Mouse (Mus musculus) liver, embryonic 14.5 days (tissue): ENCODE measurements around the gene Defa17. TPM values are rescaled to one million over a fixed set of nuclear protein-coding genes. Genes with fewer than 3 reads are reported as not detected.
"Not testable (repeated sequence)": the region's sequence is repeated elsewhere in the genome, so short reads cannot be mapped to it uniquely, and the experiment has no call there.

Experiments
- ATAC-seq: fragments of 200-750 bp; cut with Nextera tagmentation; 2 replicates; pipeline ENCODE4 v1.8.0; 2017; ENCODE audit warnings: moderate number of reproducible peaks, mild to moderate bottlenecking, moderate library complexity; ENCODE audit not compliant: insufficient read depth
- DNase-seq, 3 experiments: peaks; one replicate each; pipeline ENCODE4 v3.0.0-alpha.2; 2012 to 2013; ENCODE audit warnings: low read depth in 3 of 3, low spot score in 3 of 3
- H3K27ac ChIP-seq: fragments of 300-500 bp; sonication (generic); 2 replicates; pipeline ENCODE4 v1.5.1; 2014; ENCODE audit warnings: moderate library complexity, mild to moderate bottlenecking, control low read depth, inconsistent platforms
- H3K27me3 ChIP-seq: fragments of 300-500 bp; sonication (generic); 2 replicates; pipeline ENCODE4 v1.6.1; 2014; ENCODE audit warnings: mild to moderate bottlenecking, low read length, moderate library complexity; ENCODE audit not compliant: control insufficient read depth, insufficient read depth
- H3K36me3 ChIP-seq: fragments of 300-500 bp; sonication (generic); replicated peaks from 2 replicates; pipeline ENCODE4 v1.6.1; 2014; ENCODE audit warnings: low read depth; ENCODE audit not compliant: control insufficient read depth, insufficient read depth
- H3K4me1 ChIP-seq, 2 experiments: fragments of 200-500 bp in 1 of 2; fragments of 300-500 bp in 1 of 2; sonication (generic) in 1 of 2; replicated peaks; 2 replicates each; pipeline ENCODE4 v1.6.1; 2012 to 2014; ENCODE audit warnings: antibody characterized with exemption in 1 of 2, inconsistent platforms in 1 of 2, low read length in 1 of 2; ENCODE audit not compliant: control insufficient read depth in 2 of 2, insufficient read depth in 2 of 2
- H3K4me2 ChIP-seq: fragments of 300-500 bp; sonication (generic); 2 replicates; pipeline ENCODE4 v1.6.1; 2014; ENCODE audit warnings: low read depth, mild to moderate bottlenecking, control low read depth, moderate library complexity
- H3K4me3 ChIP-seq, 2 experiments: fragments of 200-500 bp in 1 of 2; fragments of 300-500 bp in 1 of 2; sonication (generic) in 1 of 2; 2 replicates each; pipeline ENCODE4 v1.5.1; 2012 to 2014; ENCODE audit warnings: low read depth in 2 of 2, low read length in 2 of 2, mild to moderate bottlenecking in 2 of 2, control low read depth in 1 of 2, inconsistent platforms in 1 of 2, moderate library complexity in 1 of 2; ENCODE audit not compliant: insufficient read depth in 1 of 2
- H3K9ac ChIP-seq: fragments of 300-500 bp; sonication (generic); replicated peaks from 2 replicates; pipeline ENCODE4 v1.6.1; 2014; ENCODE audit warnings: mild to moderate bottlenecking, control low read depth, moderate library complexity
- H3K9me3 ChIP-seq: fragments of 300-500 bp; sonication (generic); 2 replicates; pipeline ENCODE4 v1.6.1; 2016; ENCODE audit warnings: low read length, mixed read lengths; ENCODE audit not compliant: control insufficient read depth
- WGBS: fragments of 180-500 bp; shearing (Covaris S2); extraction: QIAGEN DNeasy Blood & Tissue Kit; methylation state at CpG from one replicate; pipeline ENCODE4 v1.1.7; 2014; ENCODE audit not compliant: insufficient replicate concordance; 5-methylcytosine and 5-hydroxymethylcytosine counted together
- polyA plus RNA-seq, 2 experiments: library from polyadenylated mRNA; depleted of rRNA in 1 of 2; stranded (reverse) in 1 of 2; unstranded in 1 of 2; fragments of >200 nt; fragmentation: Nextera tagmentation in 1 of 2; extraction: Ambion mirVana in 1 of 2; gene quantifications; 2 replicates each; pipeline versions ENCODE4 v1.2.1 to v1.2.3; 2012 to 2014

The Defa17 gene
- polyA plus RNA-seq (2012; rRNA removed), result not detected in 2 replicates
- not detected in 2 replicates for polyA plus RNA-seq (2014; fragmentation: Nextera tagmentation; extraction: Ambion mirVana)

- not testable (repeated sequence) for DNase-seq, H3K27me3 ChIP-seq, H3K4me2 ChIP-seq, ATAC-seq, H3K4me1 ChIP-seq, H3K9me3 ChIP-seq, H3K4me3 ChIP-seq, H3K27ac ChIP-seq, H3K9ac ChIP-seq, H3K36me3 ChIP-seq
- WGBS, result no CpG with 5 or more reads among the region's 2 CpGs
Observed at GRCm38 (mm10) chr8:21655480-21655879, at the start of gene Defa17. TSS of gene Defa17 (plus strand) at chr8:21655780.

- DNase-seq, H3K36me3 ChIP-seq, H3K9ac ChIP-seq, H3K4me1 ChIP-seq, H3K27ac ChIP-seq, H3K9me3 ChIP-seq, H3K27me3 ChIP-seq, H3K4me2 ChIP-seq, H3K4me3 ChIP-seq, ATAC-seq: not testable (repeated sequence)
- WGBS, result no CpG with 5 or more reads among the region's 1 CpGs
Observed at GRCm38 (mm10) chr8:21617883-21618282, 37.7 kb upstream of the Defa17 start, which contains the start of gene Defa26. TSS of gene Defa26 (plus strand) at chr8:21618183.

- not testable (repeated sequence) for H3K9me3 ChIP-seq, H3K36me3 ChIP-seq, H3K27me3 ChIP-seq, ATAC-seq, H3K4me1 ChIP-seq, H3K27ac ChIP-seq, DNase-seq, H3K4me3 ChIP-seq, H3K4me2 ChIP-seq, H3K9ac ChIP-seq
- 43% methylated on average over 1 of the region's 1 CpGs for WGBS
Observed at GRCm38 (mm10) chr8:21665497-21665896, 9.9 kb downstream of the Defa17 start, which contains the start of gene Defa34. TSS of gene Defa34 (plus strand) at chr8:21665797.

- DNase-seq, H3K4me3 ChIP-seq, H3K27ac ChIP-seq, H3K27me3 ChIP-seq, H3K9me3 ChIP-seq, H3K36me3 ChIP-seq, H3K4me1 ChIP-seq, H3K4me2 ChIP-seq, H3K9ac ChIP-seq, ATAC-seq: not testable (repeated sequence)
- 50% methylated on average over 2 of the region's 2 CpGs for WGBS
Observed at GRCm38 (mm10) chr8:21703545-21703944, 48.0 kb downstream of the Defa17 start, which contains the start of gene AY761184. TSS of gene AY761184 (minus strand) at chr8:21703645.

Other genes starting within 250 kb of the Defa17 start
- gene Defa36, start 228.4 kb upstream of the Defa17 start, polyA plus RNA-seq (2012; rRNA removed), result not detected in 2 replicates
- not detected in 2 replicates for gene Defa36, start 228.4 kb upstream of the Defa17 start, polyA plus RNA-seq (2014; fragmentation: Nextera tagmentation; extraction: Ambion mirVana)
- not detected in 2 replicates for gene Gm7849, start 199.2 kb upstream of the Defa17 start, polyA plus RNA-seq (2012; rRNA removed)
- gene Gm7849, start 199.2 kb upstream of the Defa17 start, polyA plus RNA-seq (2014; fragmentation: Nextera tagmentation; extraction: Ambion mirVana), result not detected in 2 replicates
- not detected in 2 replicates for gene Defa20, start 146.5 kb upstream of the Defa17 start, polyA plus RNA-seq (2012; rRNA removed)
- gene Defa20, start 146.5 kb upstream of the Defa17 start, polyA plus RNA-seq (2014; fragmentation: Nextera tagmentation; extraction: Ambion mirVana), result not detected in 2 replicates
- not detected in 2 replicates for gene Defa32, start 126.7 kb upstream of the Defa17 start, polyA plus RNA-seq (2012; rRNA removed)
- not detected in 2 replicates for gene Defa32, start 126.7 kb upstream of the Defa17 start, polyA plus RNA-seq (2014; fragmentation: Nextera tagmentation; extraction: Ambion mirVana)
- not detected in 2 replicates for gene Defa37, start 90.4 kb upstream of the Defa17 start, polyA plus RNA-seq (2012; rRNA removed)
- not detected in 2 replicates for gene Defa37, start 90.4 kb upstream of the Defa17 start, polyA plus RNA-seq (2014; fragmentation: Nextera tagmentation; extraction: Ambion mirVana)
- not detected in 2 replicates for gene Defa28, start 72.8 kb upstream of the Defa17 start, polyA plus RNA-seq (2012; rRNA removed)
- gene Defa28, start 72.8 kb upstream of the Defa17 start, polyA plus RNA-seq (2014; fragmentation: Nextera tagmentation; extraction: Ambion mirVana), result not detected in 2 replicates
- gene Gm7861, start 61.3 kb upstream of the Defa17 start, polyA plus RNA-seq (2012; rRNA removed), result not detected in 2 replicates
- not detected in 2 replicates for gene Gm7861, start 61.3 kb upstream of the Defa17 start, polyA plus RNA-seq (2014; fragmentation: Nextera tagmentation; extraction: Ambion mirVana)
- gene Defa26, start 37.6 kb upstream of the Defa17 start, polyA plus RNA-seq (2012; rRNA removed), result not detected in 2 replicates
- not detected in 2 replicates for gene Defa26, start 37.6 kb upstream of the Defa17 start, polyA plus RNA-seq (2014; fragmentation: Nextera tagmentation; extraction: Ambion mirVana)
- gene Defa34, start 10.0 kb downstream of the Defa17 start, polyA plus RNA-seq (2012; rRNA removed), result not detected in 2 replicates
- gene Defa34, start 10.0 kb downstream of the Defa17 start, polyA plus RNA-seq (2014; fragmentation: Nextera tagmentation; extraction: Ambion mirVana), result not detected in 2 replicates
- not detected in 2 replicates for gene AY761184, start 47.9 kb downstream of the Defa17 start, polyA plus RNA-seq (2012; rRNA removed)
- not detected in 2 replicates for gene AY761184, start 47.9 kb downstream of the Defa17 start, polyA plus RNA-seq (2014; fragmentation: Nextera tagmentation; extraction: Ambion mirVana)
- not detected in 2 replicates for gene Defa24, start 78.7 kb downstream of the Defa17 start, polyA plus RNA-seq (2012; rRNA removed)
- not detected in 2 replicates for gene Defa24, start 78.7 kb downstream of the Defa17 start, polyA plus RNA-seq (2014; fragmentation: Nextera tagmentation; extraction: Ambion mirVana)
- gene Defb50, start 167.8 kb downstream of the Defa17 start, polyA plus RNA-seq (2012; rRNA removed), result not detected in 2 replicates
- gene Defb50, start 167.8 kb downstream of the Defa17 start, polyA plus RNA-seq (2014; fragmentation: Nextera tagmentation; extraction: Ambion mirVana), result not detected in 2 replicates
- gene Defb2, start 184.1 kb downstream of the Defa17 start, polyA plus RNA-seq (2012; rRNA removed), result not detected in 2 replicates
- gene Defb2, start 184.1 kb downstream of the Defa17 start, polyA plus RNA-seq (2014; fragmentation: Nextera tagmentation; extraction: Ambion mirVana), result not detected in 2 replicates
- gene Defb10, start 203.1 kb downstream of the Defa17 start, polyA plus RNA-seq (2012; rRNA removed), result not detected in 2 replicates
- gene Defb10, start 203.1 kb downstream of the Defa17 start, polyA plus RNA-seq (2014; fragmentation: Nextera tagmentation; extraction: Ambion mirVana), result not detected in 2 replicates
- gene Defb9, start 229.6 kb downstream of the Defa17 start, polyA plus RNA-seq (2012; rRNA removed), result not detected in 2 replicates
- not detected in 2 replicates for gene Defb9, start 229.6 kb downstream of the Defa17 start, polyA plus RNA-seq (2014; fragmentation: Nextera tagmentation; extraction: Ambion mirVana)